Mouse (Mus musculus) testis, adult 2 months (tissue): ENCODE data around the gene Cwh43.

Experiments
- CTCF ChIP-seq: fragments of 200-500 bp; IDR thresholded peaks from 2 replicates; pipeline ENCODE4 v1.5.1; 2012; ENCODE audit warnings: low read depth, mild to moderate bottlenecking, inconsistent platforms, low read length, moderate library complexity; ENCODE audit not compliant: control insufficient read depth, insufficient read depth, insufficient replicate concordance
- POLR2A ChIP-seq: fragments of 200-500 bp; IDR thresholded peaks from 2 replicates; pipeline ENCODE4 v1.6.1; 2012; ENCODE audit warnings: low read depth, mild to moderate bottlenecking, inconsistent platforms, low read length, moderate library complexity; ENCODE audit not compliant: control insufficient read depth

DNA sequence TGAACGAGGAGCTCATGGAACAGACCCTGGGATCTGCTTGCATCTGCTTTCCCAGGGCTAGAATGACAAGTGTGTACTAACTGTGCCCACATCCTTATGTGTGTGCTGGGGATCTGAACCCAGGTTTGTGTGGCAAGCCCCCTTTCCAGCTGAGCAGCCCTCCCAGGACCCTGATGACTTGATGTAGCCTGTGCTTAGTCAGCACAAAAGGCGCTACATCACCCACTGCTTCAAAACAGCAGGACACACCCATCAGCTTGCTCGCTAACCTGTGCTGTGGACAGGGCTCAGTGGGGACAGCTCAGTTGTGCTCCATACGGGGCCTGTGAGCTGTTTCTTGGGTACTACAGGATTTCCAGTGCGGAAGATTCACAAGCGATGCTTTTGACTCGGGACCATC is 28.9 kb downstream of the Cwh43 start:
- no peak for TF ChIP-seq CTCF
- no peak for TF ChIP-seq POLR2A
